Mouse (Mus musculus) heart, adult 2 months (tissue): ENCODE data around the gene Pa2g4. TPM values are rescaled to one million over a fixed set of nuclear protein-coding genes. Genes with fewer than 3 reads are reported as not detected.
A peak's percentile ranks its signal among the peaks of the same experiment; 100 is the strongest.

Source experiments
- DNase-seq, 2 experiments: peaks; one replicate each; pipeline ENCODE4 v3.0.0; 2021
- H3K27ac ChIP-seq: fragments of 200-600 bp; 2 replicates; pipeline ENCODE4 v1.8.1; 2022
- H3K27me3 ChIP-seq: fragments of 200-500 bp; 2 replicates; pipeline ENCODE4 v1.6.1; 2012; ENCODE audit warnings: mild to moderate bottlenecking, low read length, inconsistent platforms, mixed read lengths; ENCODE audit not compliant: control insufficient read depth, insufficient read depth
- H3K36me3 ChIP-seq: fragments of 200-500 bp; 2 replicates; pipeline ENCODE4 v1.6.1; 2012; ENCODE audit warnings: low read length, inconsistent platforms; ENCODE audit not compliant: control insufficient read depth, insufficient read depth
- H3K4me1 ChIP-seq: fragments of 200-500 bp; 2 replicates; pipeline ENCODE4 v1.6.1; 2011; ENCODE audit warnings: low read length; ENCODE audit not compliant: control insufficient read depth, insufficient read depth
- H3K4me3 ChIP-seq: fragments of 200-600 bp; 2 replicates; pipeline ENCODE4 v1.8.1; 2022
- H3K79me2 ChIP-seq: fragments of 200-500 bp; replicated peaks from 2 replicates; pipeline ENCODE4 v1.6.1; 2012; ENCODE audit warnings: mild to moderate bottlenecking, inconsistent platforms, low read length, moderate library complexity, mixed read lengths; ENCODE audit not compliant: control insufficient read depth, insufficient read depth
- H3K9ac ChIP-seq: fragments of 200-500 bp; 2 replicates; pipeline ENCODE4 v1.6.1; 2012; ENCODE audit warnings: low read depth, mild to moderate bottlenecking, control low read depth, inconsistent platforms, low read length, mixed read lengths
- CTCF ChIP-seq: fragments of 200-600 bp; IDR thresholded peaks from 2 replicates; pipeline ENCODE4 v1.8.1; 2022; ENCODE audit warnings: antibody characterized with exemption, mild to moderate bottlenecking, moderate library complexity
- EP300 ChIP-seq: fragments of 200-500 bp; IDR thresholded peaks from 2 replicates; pipeline ENCODE4 v1.6.1; 2011; ENCODE audit warnings: low read depth, low read length, control low read depth; ENCODE audit not compliant: insufficient read depth
- POLR2A ChIP-seq: fragments of 200-500 bp; IDR thresholded peaks from 2 replicates; pipeline ENCODE4 v1.6.1; 2011; ENCODE audit warnings: mild to moderate bottlenecking, low read depth, low read length, control low read depth; ENCODE audit not compliant: insufficient read depth
- WGBS: fragments of 180-500 bp; shearing (Covaris S2); methylation state at CpG from one replicate; pipeline ENCODE4 v1.1.7; 2018; 5-methylcytosine and 5-hydroxymethylcytosine counted together
- intact Hi-C: fragments of 180-260 bp; cut with DNase I; formaldehyde crosslinking; loops from one replicate; pipeline ENCODE4 v1.15.1; 2025
- polyA plus RNA-seq: library from polyadenylated mRNA; depleted of rRNA; stranded (reverse); fragments of >200 nt; gene quantifications from 2 replicates; pipeline ENCODE4 v1.2.3, GENCODE M21; 2012
- total RNA-seq, 2 experiments: library from RNA; stranded (reverse); gene quantifications; 2 replicates each; pipeline ENCODE4 v1.2.3; 2021

Pa2g4 gene
- total and polyA plus RNA-seq, 3 experiments: 19.5 to 44.2 (median 39.4) TPM

- H3K27me3 ChIP-seq: no peaks in the 10 kb centered on the region
- no peak for TF ChIP-seq POLR2A
- TF ChIP-seq CTCF: no peak
- no peak for TF ChIP-seq EP300
- no peaks in the 10 kb centered on the region for H3K4me1 ChIP-seq
- no peak for DNase-seq
- WGBS: 39% methylated on average over 4 of the region's 4 CpGs
- intact Hi-C loops: no loop called here
- H3K4me3 ChIP-seq: no peak overlapping the region
- no peak overlapping the region for H3K27ac ChIP-seq
- no peaks in the 10 kb centered on the region for H3K36me3 ChIP-seq
- no peak overlapping the region for H3K9ac ChIP-seq
- H3K79me2 ChIP-seq: no peaks in the 10 kb centered on the region
Measured at GRCm38 (mm10) chr10:128584386-128584785, 18.6 kb upstream of the Pa2g4 start.

- peak; percentile 80 for TF ChIP-seq POLR2A
- TF ChIP-seq CTCF: no peak
- TF ChIP-seq EP300: 0 out of 2 replicates have a peak, but pooled peaks have one; percentile 30
- Histone ChIP-seq H3K4me1 (no peaks in the 10 kb centered on the region), H3K27ac (peak overlapping the region; percentile 85), H3K9ac (peak overlapping the region; percentile 67; the same call in 1 of the 2 replicates), H3K36me3 (no peaks in the 10 kb centered on the region), H3K79me2 (no peaks in the 10 kb centered on the region), H3K27me3 (no peaks in the 10 kb centered on the region), H3K4me3 (peak overlapping the region; percentile 38)
- DNase-seq: peak; percentile 58 to 83
- intact Hi-C loops: no loop called here
- 8% methylated on average over 7 of the region's 7 CpGs for WGBS
Measured at GRCm38 (mm10) chr10:128583644-128584043, 17.9 kb upstream of the Pa2g4 start.

- Histone ChIP-seq H3K9ac (no peak overlapping the region), H3K36me3 (no peaks in the 10 kb centered on the region), H3K27ac (no peak overlapping the region), H3K79me2 (no peaks in the 10 kb centered on the region), H3K4me1 (no peaks in the 10 kb centered on the region), H3K4me3 (no peak overlapping the region), H3K27me3 (no peaks in the 10 kb centered on the region)
- no peak for DNase-seq
- 78% methylated on average over 4 of the region's 4 CpGs for WGBS
- TF ChIP-seq POLR2A (no peak), CTCF (no peak), EP300 (no peak)
- intact Hi-C loops: no loop called here
Measured at GRCm38 (mm10) chr10:128579731-128580130, 13.9 kb upstream of the Pa2g4 start.

- H3K79me2 ChIP-seq: no peaks in the 10 kb centered on the region
- no peak for DNase-seq
- H3K4me1 ChIP-seq: no peaks in the 10 kb centered on the region
- intact Hi-C loops: no loop called here
- H3K9ac ChIP-seq: no peak overlapping the region
- H3K36me3 ChIP-seq: no peaks in the 10 kb centered on the region
- TF ChIP-seq POLR2A (no peak), EP300 (no peak), CTCF (no peak)
- WGBS: 82% methylated on average over 3 of the region's 3 CpGs
- H3K4me3 ChIP-seq: no peak overlapping the region
- no peaks in the 10 kb centered on the region for H3K27me3 ChIP-seq
- no peak overlapping the region for H3K27ac ChIP-seq
Measured at GRCm38 (mm10) chr10:128579298-128579697, 13.5 kb upstream of the Pa2g4 start.

GRCm38 (mm10) chr10:128578330-128578729 is 12.5 kb upstream of the Pa2g4 start:
- DNase-seq: no peak
- Histone ChIP-seq H3K9ac (no peak overlapping the region), H3K4me3 (no peak overlapping the region), H3K79me2 (no peaks in the 10 kb centered on the region), H3K27me3 (no peaks in the 10 kb centered on the region), H3K27ac (no peak overlapping the region), H3K36me3 (no peaks in the 10 kb centered on the region), H3K4me1 (no peaks in the 10 kb centered on the region)
- TF ChIP-seq POLR2A: no peak
- TF ChIP-seq CTCF: no peak
- no peak for TF ChIP-seq EP300
- intact Hi-C loops: no loop called here
- WGBS: 63% methylated on average over 11 of the region's 11 CpGs

- H3K79me2 ChIP-seq: no peaks in the 10 kb centered on the region
Measured at GRCm38 (mm10) chr10:128575063-128575462, 9.3 kb upstream of the Pa2g4 start.

More at GRCm38 (mm10) chr10:128575063-128575462, 9.3 kb upstream of the Pa2g4 start:
- H3K9ac ChIP-seq: no peak overlapping the region
- H3K4me1 ChIP-seq: no peaks in the 10 kb centered on the region
- TF ChIP-seq EP300 (no peak), CTCF (peak; percentile 41)
- DNase-seq: no peak
- H3K27ac ChIP-seq: no peak overlapping the region
- 98% methylated on average over 2 of the region's 2 CpGs for WGBS
- 0 out of 2 replicates have a peak, but pooled peaks cover 1% of the 10 kb centered on the region for H3K27me3 ChIP-seq
- intact Hi-C loops: no loop called here
- no peaks in the 10 kb centered on the region for H3K36me3 ChIP-seq
- H3K4me3 ChIP-seq: no peak overlapping the region
